Mouse (Mus musculus): ENCODE data around the gene Prdm16. TPM values are rescaled to one million over a fixed set of nuclear protein-coding genes. Genes with fewer than 3 reads are reported as not detected.

Prdm16 gene
- polyA plus RNA-seq, 1 experiment, result 6.2 TPM

- peak; percentile 67 for DNase-seq (ENCODE audit: low spot score)
Observed at GRCm38 (mm10) chr4:154269520-154269919, 367.2 kb downstream of the Prdm16 start.

- no peak for DNase-seq (ENCODE audit: low spot score)
Observed at GRCm38 (mm10) chr4:154267511-154267910, 369.2 kb downstream of the Prdm16 start.

Other genes with a start within 250 kb of the Prdm16 start
- gene Actrt2, start 31.0 kb upstream of the Prdm16 start, polyA plus RNA-seq (2012; rRNA removed), result not detected in 2 replicates
- gene Ttc34, start 200.6 kb upstream of the Prdm16 start, polyA plus RNA-seq (2012; rRNA removed), result 0.06 and 0.09 TPM in 2 replicates
- 0.06 and 0.07 TPM in 2 replicates for gene Mmel1, start 232.7 kb upstream of the Prdm16 start, polyA plus RNA-seq (2012; rRNA removed)